ENCODE assay signal across 17 mouse cellular contexts in the genomic region with DNA sequence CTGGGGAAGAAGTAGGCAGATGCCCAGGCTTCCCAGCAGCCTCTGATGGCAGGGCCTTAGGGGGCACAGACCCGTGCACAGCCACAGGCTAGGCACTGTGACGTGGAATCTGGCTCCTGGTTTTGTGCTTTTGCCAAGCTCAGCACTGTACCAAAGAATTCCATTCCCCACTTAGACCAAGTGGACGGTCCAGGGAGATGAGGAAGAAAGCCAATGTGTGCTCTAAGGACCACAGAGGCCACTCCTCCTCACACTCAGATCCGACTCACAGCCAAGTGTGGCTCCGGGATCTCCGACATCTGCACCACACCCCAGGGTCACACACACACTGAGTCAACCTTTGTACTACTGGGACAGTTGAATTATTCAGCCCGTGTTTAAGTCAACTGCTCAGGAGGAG. TPM values are rescaled to one million over a fixed set of nuclear protein-coding genes. Genes with fewer than 3 reads are reported as not detected.
DNase-seq lines count a peak whose midpoint lies in the region; ATAC-seq and TF ChIP-seq lines count a peak whose summit lies in the region.
"Had no signal": no experiment of that assay in that cellular context is flagged by ENCODE, and none has a peak within 500 bp of the region (broad histone marks: within the 10 kb centered on the region; RNA-seq: fewer than 3 reads in every experiment).

No protein-coding gene starts in this region.

- H3K27ac ChIP-seq in limb, embryonic 14.5 days (replicated peaks; ENCODE audit: low read depth, low read length), result no peak overlapping the region
- no peak overlapping the region for H3K27ac ChIP-seq in limb, embryonic 10.5 days
- H3K27ac ChIP-seq: embryonic facial prominence, embryonic 13.5 days; hindbrain, embryonic 15.5 days; kidney, postnatal 0 days; liver, embryonic 14.5 days; macrophage; midbrain, embryonic 13.5 days had no signal

- H3K9ac ChIP-seq in limb, embryonic 14.5 days (ENCODE audit: low read depth, low read length, severe bottlenecking), result peak overlapping the region; percentile 31; the same call in 1 of the 2 replicates
- H3K9ac ChIP-seq: embryonic facial prominence, embryonic 13.5 days; hindbrain, embryonic 15.5 days; liver, embryonic 14.5 days; midbrain, embryonic 13.5 days had no signal

- peak; percentile 32 for DNase-seq in gastrocnemius, adult 18-20 months (ENCODE audit: low spot score)
- no peak for DNase-seq in gastrocnemius, postnatal 36 days
- no peak for DNase-seq in limb, embryonic 14.5 days (ENCODE audit: low spot score)
- no peak for DNase-seq in limb, embryonic 10.5 days (ENCODE audit: low spot score)
- peak; percentile 74 for DNase-seq in adipocyte (ENCODE audit: low spot score)
- DNase-seq in skeletal muscle tissue, adult 2 months (ENCODE audit: low read depth, low spot score), result peak; percentile 65
- no peak for DNase-seq in c-Kit-positive CD71-positive TER-119-positive erythroid progenitor cells, embryonic 14.5 days (ENCODE audit: low spot score)
- DNase-seq: right cerebral cortex, postnatal 25 days; thymus, adult 2 months had no signal

- H3K27me3 ChIP-seq in limb, embryonic 14.5 days (ENCODE audit: control insufficient read depth, insufficient read depth, low read length), result no peaks in the 10 kb centered on the region
- no peaks in the 10 kb centered on the region for H3K27me3 ChIP-seq in limb, embryonic 10.5 days (ENCODE audit: low read depth, poor library complexity, severe bottlenecking)
- H3K27me3 ChIP-seq: embryonic facial prominence, embryonic 13.5 days; hindbrain, embryonic 15.5 days; midbrain, embryonic 13.5 days had no signal

- TF ChIP-seq POLR2A in limb, embryonic 14.5 days (IDR thresholded peaks at IDR 0.05; ENCODE audit: borderline replicate concordance, extremely low read depth, insufficient read depth, insufficient read length), result no peak

- intact Hi-C loops in gastrocnemius, postnatal 36 days (cut with DNase I), result no loop called here

- no peak overlapping the region for H3K4me2 ChIP-seq in limb, embryonic 14.5 days (replicated peaks; ENCODE audit: low read depth, low read length, severe bottlenecking)
- H3K4me2 ChIP-seq: embryonic facial prominence, embryonic 13.5 days; hindbrain, embryonic 15.5 days; midbrain, embryonic 13.5 days had no signal

- peaks cover 13% of the 10 kb centered on the region for H3K4me1 ChIP-seq in limb, embryonic 14.5 days (ENCODE audit: control insufficient read depth, insufficient read depth, low read length)
- peaks cover 30% of the 10 kb centered on the region for H3K4me1 ChIP-seq in limb, embryonic 10.5 days

- H3K9me3 ChIP-seq in limb, embryonic 14.5 days (ENCODE audit: control insufficient read depth, low read length), result no peaks in the 10 kb centered on the region
- no peaks in the 10 kb centered on the region for H3K9me3 ChIP-seq in limb, embryonic 10.5 days (replicated peaks)
- H3K9me3 ChIP-seq: embryonic facial prominence, embryonic 13.5 days; G1E; hindbrain, embryonic 15.5 days; midbrain, embryonic 13.5 days had no signal

- peaks cover 37% of the 10 kb centered on the region for H3K36me3 ChIP-seq in limb, embryonic 14.5 days (ENCODE audit: control insufficient read depth, insufficient read depth, low read length)
- H3K36me3 ChIP-seq in limb, embryonic 10.5 days, result peaks cover 59% of the 10 kb centered on the region

- 88% methylated on average over 7 of the region's 7 CpGs for WGBS in limb, embryonic 14.5 days
- WGBS in limb, embryonic 10.5 days, result 92% methylated on average over 7 of the region's 7 CpGs

- H3K4me3 ChIP-seq in limb, embryonic 14.5 days (replicated peaks; ENCODE audit: low read length), result no peak overlapping the region
- H3K4me3 ChIP-seq in limb, embryonic 10.5 days, result no peak overlapping the region; the same call in 1 of the 2 replicates
- H3K4me3 ChIP-seq: embryonic facial prominence, embryonic 13.5 days; hindbrain, embryonic 15.5 days; midbrain, embryonic 13.5 days had no signal

- ATAC-seq in limb, embryonic 14.5 days (ENCODE audit: low FRiP score, low read depth), result no peak
- ATAC-seq: midbrain, embryonic 13.5 days had no signal

RNA-seq across cellular contexts. Expression of a gene that starts 2.8 kb away (rescaled TPM):
- 10 to 100 TPM; 10.7 to 11.9 TPM for total RNA-seq in gastrocnemius, adult 18-20 months (2021)
- total RNA-seq in gastrocnemius, postnatal 36 days (2021), result 1 to 10 TPM; 9.4 to 9.7 TPM
- 47.7 and 61.8 TPM in 2 replicates for polyA plus RNA-seq in limb, embryonic 14.5 days (2012; rRNA removed)
- 29.3 and 35.3 TPM in 2 replicates for polyA plus RNA-seq in limb, embryonic 14.5 days (2014; fragmentation: Nextera tagmentation; extraction: Ambion mirVana)
- polyA plus RNA-seq in limb, embryonic 10.5 days (2016; fragmentation: Nextera tagmentation; extraction: Ambion mirVana), result 24.1 and 25.9 TPM in 2 replicates

RNA-seq across cellular contexts. Expression of a gene that starts 12.0 kb away (rescaled TPM):
- total RNA-seq in gastrocnemius, adult 18-20 months (2021), result 1 to 10 TPM; 6.6 to 6.9 TPM
- total RNA-seq in gastrocnemius, postnatal 36 days (2021), result 1 to 10 TPM; 9.3 to 9.7 TPM
- 12.5 and 16.0 TPM in 2 replicates for polyA plus RNA-seq in limb, embryonic 14.5 days (2012; rRNA removed)
- polyA plus RNA-seq in limb, embryonic 14.5 days (2014; fragmentation: Nextera tagmentation; extraction: Ambion mirVana), result 10.3 and 12.4 TPM in 2 replicates
- 1.9 and 3.1 TPM in 2 replicates for polyA plus RNA-seq in limb, embryonic 10.5 days (2016; fragmentation: Nextera tagmentation; extraction: Ambion mirVana)
- total RNA-seq: common myeloid progenitor, adult 5-6 weeks had no signal
- polyA plus RNA-seq: G1E had no signal

RNA-seq across cellular contexts. Expression of a gene that starts 14.2 kb away (rescaled TPM):
- 10 to 100 TPM; 15.8 to 17.1 TPM for total RNA-seq in gastrocnemius, adult 18-20 months (2021)
- total RNA-seq in gastrocnemius, postnatal 36 days (2021), result 10 to 100 TPM; 13.0 to 19.2 TPM
- polyA plus RNA-seq in limb, embryonic 14.5 days (2012; rRNA removed), result 13.7 and 19.7 TPM in 2 replicates
- 8.2 and 8.7 TPM in 2 replicates for polyA plus RNA-seq in limb, embryonic 14.5 days (2014; fragmentation: Nextera tagmentation; extraction: Ambion mirVana)
- polyA plus RNA-seq in limb, embryonic 10.5 days (2016; fragmentation: Nextera tagmentation; extraction: Ambion mirVana), result 2.7 and 3.4 TPM in 2 replicates

Comparison
In these comparisons a context has a peak if more than half of its experiments do, and no peak if none do; other contexts are left out.
1. DNase-seq: peak in gastrocnemius, adult 18-20 months (single experiment), adipocyte (single experiment) and skeletal muscle tissue, adult 2 months (single experiment); none in gastrocnemius, postnatal 36 days (0 of 2), limb, embryonic 14.5 days (single experiment), limb, embryonic 10.5 days (single experiment) and c-Kit-positive CD71-positive TER-119-positive erythroid progenitor cells, embryonic 14.5 days (single experiment).